Mouse (Mus musculus) frontal cortex, postnatal 14 days (tissue): Measurements from ENCODE around the gene Wwc1.

ENCODE experiments used
- DNase-seq, 2 experiments: peaks; one replicate each; pipeline ENCODE4 v3.0.0; 2022; ENCODE audit warnings: low spot score in 2 of 2

Gene Wwc1

GRCm38 (mm10) chr11:35973135-35973534 lies 7.2 kb downstream of the Wwc1 start:
- no peak for DNase-seq

- no peak for DNase-seq
These were observed 7.9 kb downstream of the Wwc1 start for GRCm38 (mm10) chr11:35972270-35972931.

- DNase-seq, result no peak
These were observed 9.3 kb downstream of the Wwc1 start for GRCm38 (mm10) chr11:35970806-35971705.

GRCm38 (mm10) chr11:35968291-35968690 lies 12.0 kb downstream of the Wwc1 start:
- no peak for DNase-seq

- no peak for DNase-seq
These were observed 16.3 kb downstream of the Wwc1 start for GRCm38 (mm10) chr11:35963981-35964549.

- DNase-seq, result no peak
These were observed 16.8 kb downstream of the Wwc1 start for GRCm38 (mm10) chr11:35963554-35963953.

- no peak for DNase-seq
These were observed 17.9 kb downstream of the Wwc1 start for GRCm38 (mm10) chr11:35962431-35962830.

- DNase-seq, result no peak
These were observed 21.1 kb downstream of the Wwc1 start for GRCm38 (mm10) chr11:35959270-35959669.

- DNase-seq, result no peak
These were observed 24.8 kb downstream of the Wwc1 start for GRCm38 (mm10) chr11:35955572-35955971.

GRCm38 (mm10) chr11:35953179-35953578 lies 27.1 kb downstream of the Wwc1 start:
- DNase-seq, result no peak

GRCm38 (mm10) chr11:35951727-35952065 lies 28.6 kb downstream of the Wwc1 start:
- DNase-seq, result no peak

- DNase-seq, result no peak
These were observed 29.1 kb downstream of the Wwc1 start for GRCm38 (mm10) chr11:35951058-35951726.

- DNase-seq, result no peak
These were observed 29.9 kb downstream of the Wwc1 start for GRCm38 (mm10) chr11:35950466-35950865.

GRCm38 (mm10) chr11:35950011-35950410 lies 30.3 kb downstream of the Wwc1 start:
- no peak for DNase-seq

GRCm38 (mm10) chr11:35948457-35948881 lies 31.9 kb downstream of the Wwc1 start:
- no peak for DNase-seq

- DNase-seq, result no peak
These were observed 32.4 kb downstream of the Wwc1 start for GRCm38 (mm10) chr11:35947944-35948343.

GRCm38 (mm10) chr11:35945187-35945586 lies 35.1 kb downstream of the Wwc1 start:
- DNase-seq, result no peak

GRCm38 (mm10) chr11:35941641-35942040 lies 38.7 kb downstream of the Wwc1 start:
- DNase-seq, result no peak

GRCm38 (mm10) chr11:35941064-35941463 lies 39.3 kb downstream of the Wwc1 start:
- no peak for DNase-seq

GRCm38 (mm10) chr11:35938790-35939385 lies 41.4 kb downstream of the Wwc1 start:
- no peak for DNase-seq

GRCm38 (mm10) chr11:35935645-35936044 lies 44.7 kb downstream of the Wwc1 start:
- no peak for DNase-seq

GRCm38 (mm10) chr11:35935133-35935532 lies 45.2 kb downstream of the Wwc1 start:
- DNase-seq, result no peak
